Mouse (Mus musculus) monocyte, adult 5-6 weeks (primary cell): ENCODE measurements around the gene Mta1. TPM values are rescaled to one million over a fixed set of nuclear protein-coding genes. Genes with fewer than 3 reads are reported as not detected.

Source experiments
- ATAC-seq: fragments of 153-309, 156-312 bp; replicated peaks from 2 replicates; pipeline ENCODE4 v1.8.0; 2017; ENCODE audit warnings: mild to moderate bottlenecking; ENCODE audit not compliant: low TSS enrichment, insufficient number of reproducible peaks, severe bottlenecking, poor library complexity, low FRiP score
- total RNA-seq: library from RNA; stranded (forward); fragments of 200-1000, 200-491, 200-594 nt; gene quantifications from 3 replicates; pipeline ENCODE4 v1.2.3, GENCODE M21; 2017

Gene Mta1
- total RNA-seq, 1 experiment from 2014 or later, result 9.6 TPM

DNA sequence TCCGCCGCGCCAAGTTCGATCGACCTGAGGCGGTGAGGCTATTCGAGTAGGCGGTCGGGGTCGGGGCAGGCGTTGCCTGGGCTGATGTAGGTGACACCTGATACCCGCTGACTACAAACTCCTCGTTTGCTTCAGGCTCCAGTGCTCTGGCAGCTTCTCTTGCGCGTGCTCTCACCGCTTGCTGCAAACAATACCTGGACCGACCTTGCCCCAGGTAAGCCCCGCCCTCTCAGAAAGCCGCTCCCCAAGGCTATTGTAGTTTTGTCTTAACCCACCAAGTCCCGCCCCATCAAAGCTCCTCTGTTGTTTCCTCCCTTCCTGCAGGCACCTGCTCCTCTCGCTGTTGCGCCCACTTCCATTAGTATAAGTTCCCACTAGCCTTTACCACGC, 58.5 kb downstream of the Mta1 start:
- ATAC-seq, result no peak

DNA sequence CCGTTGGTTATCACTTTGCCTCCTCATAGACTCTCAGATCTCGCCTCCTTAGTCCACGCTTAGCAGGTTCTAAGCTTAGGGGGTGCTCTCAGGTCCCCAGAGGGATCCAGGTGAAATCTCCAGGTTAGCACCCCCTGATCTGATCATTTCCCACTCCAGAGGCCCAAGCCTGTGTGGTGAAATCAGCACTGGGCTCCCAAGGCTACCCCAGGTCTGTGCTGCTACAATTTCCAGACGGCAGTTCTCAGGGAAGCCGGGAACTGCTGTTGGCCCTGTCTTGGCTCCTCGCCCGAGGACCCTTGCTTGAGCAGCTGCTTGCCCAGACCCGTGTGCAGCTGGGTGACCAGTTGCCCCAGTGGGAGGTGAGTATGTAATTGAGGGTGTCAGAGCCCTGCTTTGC, 58.9 kb downstream of the Mta1 start:
- no peak for ATAC-seq

DNA sequence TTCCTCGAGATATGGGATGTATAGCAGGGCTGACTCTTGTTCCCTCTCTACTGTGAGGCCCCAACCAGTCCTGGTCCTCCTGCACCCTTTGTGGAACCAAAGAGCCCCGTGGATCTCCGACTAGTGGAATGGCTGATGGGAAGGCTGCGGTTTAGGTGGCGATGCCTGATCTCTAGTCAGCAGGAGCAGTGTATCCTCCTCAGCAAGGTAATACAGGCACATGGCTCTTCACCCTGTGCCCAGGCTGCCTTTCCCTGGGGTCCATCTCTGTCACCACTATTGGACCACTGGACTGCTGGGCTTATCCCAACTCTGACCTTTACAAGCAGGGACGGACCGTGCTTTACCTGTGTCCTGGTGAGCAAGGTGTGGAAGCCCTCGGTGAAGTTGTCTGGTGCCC, 59.4 kb downstream of the Mta1 start:
- no peak for ATAC-seq

DNA sequence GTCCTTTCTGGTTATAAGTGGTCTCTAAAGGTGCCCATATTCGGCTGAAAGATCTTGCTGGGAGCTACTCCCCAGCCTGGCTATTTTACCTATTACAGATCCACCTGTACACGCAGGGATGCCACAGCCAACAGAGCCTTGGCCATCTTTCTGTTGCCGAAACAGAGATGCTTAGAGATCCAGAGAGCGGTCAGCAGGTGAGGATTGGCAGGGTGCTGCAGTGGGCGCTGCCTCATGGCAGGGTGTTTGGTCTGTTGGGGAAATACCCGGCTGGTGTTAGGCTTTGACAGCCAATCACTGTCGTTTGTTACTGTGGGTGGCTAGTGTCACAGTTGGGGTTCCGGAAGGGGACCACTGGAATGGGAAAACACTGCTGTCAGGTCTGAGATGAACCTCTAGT, 59.9 kb downstream of the Mta1 start:
- no peak for ATAC-seq

DNA sequence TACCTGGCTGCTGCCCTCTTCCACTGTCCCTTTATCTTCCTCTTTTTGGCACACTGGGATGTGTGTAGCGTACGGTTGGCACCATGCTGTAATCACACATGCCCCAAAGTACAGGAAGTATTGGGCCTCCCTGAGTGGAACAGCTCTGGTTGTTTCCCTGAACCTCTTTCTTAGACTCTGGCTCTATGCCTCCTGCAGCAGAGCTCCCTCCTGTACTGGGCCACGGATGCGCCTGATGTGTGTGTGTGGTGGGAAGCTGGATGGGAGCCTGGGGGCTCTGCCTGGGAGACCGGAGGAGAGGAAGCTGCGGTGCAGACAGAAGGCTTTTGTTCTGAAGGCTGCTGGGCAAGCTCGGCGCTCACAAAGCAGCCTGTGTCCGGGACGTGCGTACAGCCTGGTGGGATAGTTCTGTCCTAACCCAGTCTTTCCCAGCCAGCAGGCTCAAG, 65.5 kb downstream of the Mta1 start:
- no peak for ATAC-seq

DNA sequence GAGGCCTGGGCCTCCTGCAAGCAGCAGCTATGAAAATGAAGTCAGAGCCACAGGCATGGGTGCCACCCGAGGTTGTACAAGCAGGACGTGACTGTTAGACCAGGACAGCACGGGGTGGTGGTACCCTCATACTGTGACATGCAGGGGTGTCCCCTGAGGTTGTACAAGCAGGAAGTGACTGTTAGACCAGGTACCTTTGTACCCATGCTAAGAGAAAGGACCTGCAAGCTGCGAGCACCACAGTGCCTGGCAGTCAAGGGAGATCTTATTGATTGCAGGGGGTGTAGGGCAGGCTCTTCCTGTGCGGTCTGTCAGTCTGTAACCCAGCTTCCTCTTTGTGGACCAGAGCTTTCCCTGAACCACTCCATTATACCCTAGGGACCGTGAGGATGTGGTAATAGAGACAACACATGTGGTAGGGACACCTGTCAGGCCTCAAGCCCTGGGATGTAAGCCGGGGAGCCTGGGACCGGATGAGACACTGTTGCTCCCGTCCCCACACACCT, 70.0 kb downstream of the Mta1 start:
- peak; percentile 63 for ATAC-seq

DNA sequence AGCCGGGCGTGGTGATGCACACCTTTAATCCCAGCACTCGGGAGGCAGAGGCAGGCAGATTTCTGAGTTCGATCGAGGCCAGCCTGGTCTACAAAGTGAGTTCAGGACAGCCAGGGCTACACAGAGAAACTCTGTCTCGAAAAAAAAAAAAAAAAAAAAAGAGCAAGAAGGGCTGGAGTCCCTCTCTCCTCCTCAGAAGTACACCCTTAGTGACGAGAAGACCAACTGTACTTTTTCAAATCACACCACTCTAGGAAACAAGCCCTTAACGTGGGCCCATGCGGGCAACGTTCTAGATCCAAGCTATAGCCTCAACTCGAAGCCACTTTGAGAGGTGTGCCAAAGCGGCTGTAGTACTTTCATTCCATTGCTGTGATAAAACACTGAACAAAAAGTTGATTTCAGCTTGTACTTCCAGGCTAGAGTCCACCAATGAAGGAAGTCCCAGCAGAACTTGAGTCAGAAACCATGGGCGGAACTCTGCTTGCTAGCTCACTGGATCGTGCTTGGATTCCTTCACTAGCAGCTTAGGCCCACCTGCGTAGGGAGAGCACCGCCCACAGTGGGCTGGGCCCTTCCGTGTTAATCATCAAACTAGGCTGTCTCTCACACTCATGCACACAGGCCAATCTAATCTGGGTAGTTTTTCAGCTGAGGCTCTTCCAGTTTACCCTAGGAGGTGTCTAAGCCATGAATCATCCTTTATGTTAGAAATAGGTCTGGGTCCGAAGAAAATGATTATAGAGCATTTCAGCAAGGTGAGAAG, 79.1 kb downstream of the Mta1 start:
- ATAC-seq, result no peak

DNA sequence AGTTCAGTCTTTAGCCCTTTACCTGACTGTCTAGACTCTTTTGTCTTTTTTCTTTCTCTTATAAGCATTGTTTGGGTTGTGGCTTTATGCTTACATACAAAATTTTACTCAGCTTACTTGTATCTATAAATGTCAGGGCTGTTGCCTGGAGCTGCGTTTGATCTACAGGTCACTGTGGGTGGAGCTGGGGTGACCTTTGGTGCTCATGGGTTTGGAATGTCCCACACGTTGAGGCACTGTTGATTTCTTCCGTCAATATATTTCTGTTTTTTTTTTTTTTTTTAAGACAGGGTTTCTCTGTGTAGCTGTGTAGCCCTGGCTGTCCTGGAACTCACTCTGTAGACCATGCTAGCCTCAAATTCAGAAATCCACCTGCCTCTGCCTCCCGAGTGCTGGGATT, 82.9 kb downstream of the Mta1 start:
- no peak for ATAC-seq

DNA sequence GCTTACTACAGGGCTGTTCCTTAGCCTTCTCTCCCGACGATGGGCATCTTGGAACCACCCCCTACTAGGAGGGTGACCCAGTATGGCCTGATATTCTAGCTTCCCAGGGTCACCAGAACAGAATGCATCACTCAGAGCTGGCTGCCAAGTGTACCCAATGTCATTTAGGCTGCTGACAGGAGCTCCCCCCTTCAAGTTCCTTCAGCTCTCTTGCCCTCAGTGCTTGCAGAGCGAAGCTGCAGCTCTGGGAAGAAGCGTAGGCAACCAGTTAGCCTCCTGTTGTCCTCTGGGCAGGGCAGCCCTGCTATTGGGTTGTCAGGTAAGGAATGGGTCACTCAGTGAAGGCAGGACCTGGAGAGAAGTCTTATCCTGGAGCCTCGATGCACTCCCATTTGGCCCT, 86.9 kb downstream of the Mta1 start:
- ATAC-seq, result no peak

DNA sequence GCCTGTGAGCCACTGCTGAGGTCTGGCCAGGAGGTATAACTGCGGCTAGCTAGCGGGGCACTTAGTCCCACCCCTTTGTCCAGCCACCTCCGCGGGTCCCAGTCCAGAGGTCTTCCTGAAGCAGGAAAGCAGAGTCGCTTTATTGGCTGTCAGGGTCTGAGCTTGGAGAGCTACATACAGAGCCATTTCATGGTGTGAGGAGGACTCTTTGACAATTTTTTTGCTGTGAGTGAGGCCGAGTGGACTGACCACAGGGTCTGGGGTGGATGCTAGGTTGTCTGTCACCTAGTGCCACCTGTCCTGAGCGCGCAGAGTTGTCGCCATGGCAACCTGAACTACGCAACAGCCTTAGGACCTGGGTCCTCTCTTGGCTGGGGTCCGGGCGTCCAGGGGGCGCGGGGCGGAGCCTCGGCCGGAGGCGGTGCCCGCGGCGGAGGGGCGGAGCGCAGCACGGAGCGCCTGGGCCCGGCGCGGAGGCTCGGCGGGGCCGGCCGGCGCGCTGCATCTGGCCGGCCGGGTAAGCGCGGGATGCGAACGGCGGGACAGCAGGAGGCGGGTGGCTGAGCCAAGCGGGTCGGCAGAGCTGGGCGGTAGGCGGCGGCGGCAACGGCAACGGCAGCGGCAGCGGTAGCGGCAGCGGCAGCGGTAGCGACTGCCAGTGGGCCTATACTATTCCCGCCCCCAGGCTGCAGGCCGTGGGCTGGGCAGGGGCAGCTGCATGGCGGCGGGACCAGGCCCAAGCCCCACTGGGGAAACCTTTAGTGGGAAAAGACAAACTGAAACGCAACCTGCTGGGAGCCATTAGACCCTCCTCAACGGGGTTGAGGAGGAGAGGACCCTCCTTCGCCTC, 87.6 kb downstream of the Mta1 start, which contains the start of gene Tmem121:
Tmem121 (plus strand) TSS at position 489 of the 850 bp plus-strand sequence.
- no peak for ATAC-seq

DNA sequence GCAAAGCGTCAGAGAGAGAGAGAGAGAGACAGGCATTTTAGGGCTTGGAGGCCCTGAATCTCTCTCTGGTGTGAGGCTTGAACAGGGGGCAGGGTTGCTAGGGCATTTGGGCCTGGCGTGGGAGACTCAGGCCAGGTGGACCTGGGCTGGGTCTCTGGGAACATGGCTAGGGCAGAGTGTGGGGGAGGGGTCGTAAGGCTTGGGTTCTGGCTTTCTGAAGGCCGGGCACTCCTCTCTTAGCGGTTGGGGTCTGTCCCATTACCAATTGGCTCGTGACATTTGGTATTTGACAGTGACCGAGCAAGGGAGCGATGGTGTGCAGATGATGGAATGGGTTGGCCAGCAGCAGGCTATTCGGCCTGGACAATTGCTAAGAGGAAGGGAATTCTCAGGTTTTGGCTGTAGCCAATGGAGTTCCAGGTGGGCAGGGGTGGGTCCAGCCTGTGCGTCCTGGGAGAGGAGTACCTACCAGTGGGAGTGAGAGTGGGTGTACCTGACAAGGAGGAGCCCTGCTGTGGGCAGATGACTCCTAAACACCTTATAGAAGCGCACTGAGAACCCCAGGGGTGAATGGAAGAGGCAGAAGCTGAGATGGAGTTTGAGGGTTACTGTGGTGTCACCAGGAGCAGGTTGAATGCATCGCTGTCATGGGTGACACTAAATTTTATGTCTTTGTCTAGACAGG, 88.4 kb downstream of the Mta1 start:
- ATAC-seq, result no peak

Other genes with a start within 250 kb of the Mta1 start
- gene Gpr132, start 230.1 kb upstream of the Mta1 start, total RNA-seq, result 61.4 to 99.5 TPM (median 74.8 TPM) in 3 replicates
- gene Jag2, start 168.5 kb upstream of the Mta1 start, total RNA-seq, result 0.11 to 3.6 TPM (median 3.4 TPM) in 3 replicates
- 6.5 to 9.3 TPM (median 7.9 TPM) in 3 replicates for gene Nudt14, start 156.2 kb upstream of the Mta1 start, total RNA-seq
- gene Btbd6, start 121.8 kb upstream of the Mta1 start, total RNA-seq, result 2.6 to 4.7 TPM (median 3.0 TPM) in 3 replicates
- gene Brf1, start 97.6 kb upstream of the Mta1 start, total RNA-seq, result 84.1 to 109 TPM (median 105 TPM) in 3 replicates
- gene Pacs2, start 83.8 kb upstream of the Mta1 start, total RNA-seq, result 20.5 to 30.3 TPM (median 27.8 TPM) in 3 replicates
- gene Tex22, start 23.8 kb upstream of the Mta1 start, total RNA-seq, result 0.39 TPM in 1 of 3 replicates, not detected in the others
- 0.57 to 1.7 TPM in 2 of 3 replicates, not detected in the other for gene Crip2, start 42.0 kb downstream of the Mta1 start, total RNA-seq
- gene Crip1, start 48.0 kb downstream of the Mta1 start, total RNA-seq, result 1,094 to 1,293 TPM (median 1,104 TPM) in 3 replicates
- gene Tedc1, start 58.1 kb downstream of the Mta1 start, total RNA-seq, result 3.6 to 8.8 TPM (median 4.8 TPM) in 3 replicates
- gene Tmem121, start 87.7 kb downstream of the Mta1 start, total RNA-seq, result 0.19 TPM in 1 of 3 replicates, not detected in the others